Mouse (Mus musculus) ES-Bruce4 (cell line): Measurements from ENCODE around the gene Nedd4. TPM values are rescaled to one million over a fixed set of nuclear protein-coding genes. Genes with fewer than 3 reads are reported as not detected.

Experiments used
- H3K27ac ChIP-seq: 2 replicates; pipeline ENCODE4 v1.5.1; 2012; ENCODE audit warnings: low read length, inconsistent platforms; ENCODE audit not compliant: insufficient read depth
- H3K27me3 ChIP-seq: 2 replicates; pipeline ENCODE4 v1.6.1; 2012; ENCODE audit warnings: mild to moderate bottlenecking, low read length, inconsistent platforms; ENCODE audit not compliant: control insufficient read depth, poor library complexity, insufficient read depth, severe bottlenecking
- H3K36me3 ChIP-seq: 2 replicates; pipeline ENCODE4 v1.6.1; 2012; ENCODE audit warnings: inconsistent platforms, mild to moderate bottlenecking, low read length, moderate library complexity; ENCODE audit not compliant: control insufficient read depth, poor library complexity, insufficient read depth, severe bottlenecking
- H3K4me1 ChIP-seq: one replicate; pipeline ENCODE4 v1.8.1; 2011; ENCODE audit warnings: low read length; ENCODE audit not compliant: control insufficient read depth, insufficient read depth
- H3K4me3 ChIP-seq: 2 replicates; pipeline ENCODE4 v1.5.1; 2011; ENCODE audit warnings: low read depth, mild to moderate bottlenecking, low read length
- H3K9ac ChIP-seq: 2 replicates; pipeline ENCODE4 v1.6.1; 2012; ENCODE audit warnings: low read depth, mild to moderate bottlenecking, inconsistent platforms; ENCODE audit not compliant: poor library complexity, severe bottlenecking
- H3K9me3 ChIP-seq: replicated peaks from 2 replicates; pipeline ENCODE4 v1.6.1; 2012; ENCODE audit warnings: mild to moderate bottlenecking, low read length, inconsistent platforms; ENCODE audit not compliant: control insufficient read depth, poor library complexity, insufficient read depth, severe bottlenecking
- CTCF ChIP-seq: IDR thresholded peaks from one replicate; pipeline ENCODE4 v1.8.1; 2011; ENCODE audit warnings: low read depth, low read length
- EP300 ChIP-seq: IDR thresholded peaks from 2 replicates; pipeline ENCODE4 v1.6.1; 2011; ENCODE audit warnings: low read depth, low read length; ENCODE audit not compliant: insufficient read depth
- POLR2A ChIP-seq: IDR thresholded peaks from one replicate; pipeline ENCODE4 v1.8.1; 2011; ENCODE audit warnings: low read length; ENCODE audit not compliant: insufficient read depth
- polyA plus RNA-seq: library from polyadenylated mRNA; stranded (reverse); fragments of >200 nt; gene quantifications from 2 replicates; pipeline ENCODE4 v1.2.4, GENCODE M21; 2011; ENCODE audit warnings: low read depth; ENCODE audit not compliant: missing spikeins, insufficient read depth, insufficient read length

The Nedd4 gene
- polyA plus RNA-seq, 1 experiment, result 1,184 TPM

DNA sequence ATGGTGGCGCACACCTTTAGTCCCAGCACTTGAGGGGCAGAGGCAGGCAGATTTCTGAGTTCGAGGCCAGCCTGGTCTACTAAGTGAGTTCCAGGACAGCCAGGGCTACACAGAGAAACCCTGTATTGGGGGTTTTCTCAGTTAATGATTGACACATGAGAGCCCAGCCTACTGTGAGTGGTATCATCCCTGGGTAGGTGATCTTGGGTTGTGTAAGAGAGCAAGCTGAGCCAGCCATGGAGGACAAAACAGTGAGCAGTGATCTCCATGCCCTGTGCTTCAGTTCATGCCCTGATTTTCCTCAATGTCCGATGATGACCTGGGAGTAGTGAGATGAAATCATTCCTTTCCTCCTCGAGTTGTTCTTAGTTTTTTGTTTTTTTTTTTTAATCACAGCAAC, 112.9 kb downstream of the Nedd4 start:
- TF ChIP-seq EP300 (no peak), POLR2A (no peak)
- Histone ChIP-seq H3K27ac (no peak overlapping the region), H3K27me3 (no peaks in the 10 kb centered on the region), H3K9me3 (no peaks in the 10 kb centered on the region), H3K4me1 (no peaks in the 10 kb centered on the region), H3K36me3 (no peaks in the 10 kb centered on the region), H3K9ac (no peak overlapping the region), H3K4me3 (no peak overlapping the region)

- no peak overlapping the region for H3K4me3 ChIP-seq
Measured at GRCm38 (mm10) chr9:72779004-72779403, 116.9 kb downstream of the Nedd4 start.

DNA sequence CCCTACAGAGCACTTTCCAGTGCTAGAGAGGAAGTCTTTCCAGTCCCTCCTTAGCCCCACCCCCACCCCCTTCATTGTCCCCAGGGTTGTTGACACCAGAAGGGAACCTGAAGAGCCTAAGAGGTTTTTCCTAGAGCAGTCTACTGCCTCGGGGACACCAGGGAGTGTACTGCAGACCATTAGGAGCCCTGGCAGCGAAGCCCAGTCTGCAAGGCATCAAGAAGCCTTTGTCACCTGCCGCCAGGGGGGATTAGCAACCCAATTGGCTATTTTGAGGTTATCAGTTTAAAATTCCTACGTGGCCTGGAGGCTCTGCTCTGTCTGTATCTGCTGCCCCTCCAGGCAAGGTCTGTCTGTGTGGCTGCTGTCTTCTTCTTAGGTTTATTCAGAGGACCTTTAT, 117.6 kb downstream of the Nedd4 start:
- Histone ChIP-seq H3K27me3 (no peaks in the 10 kb centered on the region), H3K4me3 (no peak overlapping the region), H3K9me3 (no peaks in the 10 kb centered on the region), H3K9ac (no peak overlapping the region), H3K4me1 (peaks cover 2% of the 10 kb centered on the region), H3K36me3 (no peaks in the 10 kb centered on the region), H3K27ac (peak overlapping the region; percentile 62)
- TF ChIP-seq EP300 (peak; percentile 80; the same call in 1 of the 2 replicates), CTCF (no peak), POLR2A (no peak)

More at GRCm38 (mm10) chr9:72779004-72779403, 116.9 kb downstream of the Nedd4 start:
- Histone ChIP-seq H3K27me3 (no peaks in the 10 kb centered on the region), H3K27ac (peak overlapping the region; percentile 35; the same call in 1 of the 2 replicates), H3K9me3 (no peaks in the 10 kb centered on the region), H3K4me1 (peaks cover 2% of the 10 kb centered on the region), H3K9ac (no peak overlapping the region), H3K36me3 (no peaks in the 10 kb centered on the region)
- TF ChIP-seq POLR2A (no peak), CTCF (no peak), EP300 (peak; percentile 81)

GRCm38 (mm10) chr9:72780694-72781093, 118.5 kb downstream of the Nedd4 start:
- Histone ChIP-seq H3K36me3 (no peaks in the 10 kb centered on the region), H3K27me3 (no peaks in the 10 kb centered on the region), H3K9me3 (no peaks in the 10 kb centered on the region), H3K9ac (no peak overlapping the region), H3K4me3 (no peak overlapping the region), H3K27ac (peak overlapping the region; percentile 36), H3K4me1 (peaks cover 2% of the 10 kb centered on the region)
- TF ChIP-seq CTCF, result no peak
- no peak for TF ChIP-seq EP300

DNA sequence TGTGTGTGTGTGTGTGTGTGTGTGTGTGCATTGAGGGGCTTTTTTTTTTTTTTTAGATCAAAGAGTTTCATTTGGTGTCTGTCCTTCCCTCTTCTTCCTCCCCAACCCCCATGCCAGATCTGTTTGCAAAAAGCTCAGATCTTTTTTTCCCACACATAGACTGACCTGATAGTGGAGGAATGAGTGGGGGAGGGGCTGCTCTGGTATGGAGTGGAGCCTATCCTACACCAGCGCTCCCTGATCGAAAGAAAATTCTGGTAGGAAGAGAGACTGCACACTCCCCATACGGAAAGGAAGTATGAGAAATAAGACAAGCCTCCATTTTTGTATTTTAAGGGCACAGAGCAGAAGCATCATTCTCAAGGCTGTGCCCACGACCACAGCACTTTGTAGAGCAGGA, 119.3 kb downstream of the Nedd4 start:
- TF ChIP-seq EP300 (no peak), POLR2A (no peak), CTCF (no peak)
- no peaks in the 10 kb centered on the region for H3K9me3 ChIP-seq
- no peak overlapping the region for H3K4me3 ChIP-seq
- no peaks in the 10 kb centered on the region for H3K36me3 ChIP-seq
- peaks cover 2% of the 10 kb centered on the region for H3K4me1 ChIP-seq
- H3K9ac ChIP-seq, result no peak overlapping the region
- H3K27ac ChIP-seq, result no peak overlapping the region
- H3K27me3 ChIP-seq, result no peaks in the 10 kb centered on the region

DNA sequence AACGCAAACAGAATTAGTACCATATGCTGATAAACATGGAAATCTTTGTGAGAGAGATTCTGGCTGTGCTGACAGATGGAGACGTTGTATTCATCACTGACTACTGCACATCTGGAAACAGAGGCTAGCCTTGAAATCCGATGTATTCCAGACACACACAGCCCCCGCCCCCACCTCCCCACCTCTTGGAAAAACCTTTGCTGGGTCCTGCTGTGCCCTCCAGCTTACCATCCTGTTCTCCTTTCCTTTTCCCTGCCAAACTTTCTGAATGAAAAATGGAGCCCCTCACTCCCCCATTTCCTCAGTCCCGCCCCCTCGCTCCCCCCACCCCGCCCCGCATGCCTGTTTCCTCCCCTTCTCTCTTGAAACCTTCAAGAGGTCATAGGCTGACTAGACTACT, 120.0 kb downstream of the Nedd4 start:
- H3K27ac ChIP-seq, result no peak overlapping the region
- H3K9ac ChIP-seq, result no peak overlapping the region
- H3K36me3 ChIP-seq, result no peaks in the 10 kb centered on the region
- TF ChIP-seq EP300, result no peak
- no peak for TF ChIP-seq POLR2A
- TF ChIP-seq CTCF, result no peak
- H3K4me1 ChIP-seq, result peaks cover 2% of the 10 kb centered on the region
- no peaks in the 10 kb centered on the region for H3K27me3 ChIP-seq
- H3K9me3 ChIP-seq, result no peaks in the 10 kb centered on the region
- no peak overlapping the region for H3K4me3 ChIP-seq
